Mouse (Mus musculus): ENCODE results near the gene Ankzf1.

Gene Ankzf1

GRCm38 (mm10) chr1:75191622-75192402 is at the start of gene Ankzf1, which contains the start of gene Atg9a:
Gene Ankzf1 (plus strand): TSS chr1:75192151.
Gene Atg9a (minus strand): TSS chr1:75192196.
- peak; percentile 90 for DNase-seq

GRCm38 (mm10) chr1:75142301-75143261 is 49.4 kb upstream of the Ankzf1 start, which contains the start of the genes Cnppd1 and Retreg2:
Gene Cnppd1 (minus strand): TSS chr1:75142711.
Gene Retreg2 (plus strand): TSS chr1:75142778.
- peak; percentile 97 for DNase-seq

- no peak for DNase-seq
Observed at GRCm38 (mm10) chr1:75145589-75145988, 46.4 kb upstream of the Ankzf1 start.

GRCm38 (mm10) chr1:75147411-75148135 is 44.4 kb upstream of the Ankzf1 start:
- DNase-seq, result no peak

- no peak for DNase-seq
Observed at GRCm38 (mm10) chr1:75148727-75149126, 43.2 kb upstream of the Ankzf1 start.

- no peak for DNase-seq
Observed at GRCm38 (mm10) chr1:75155837-75156236, 36.1 kb upstream of the Ankzf1 start.

GRCm38 (mm10) chr1:75158990-75159389 is 33.0 kb upstream of the Ankzf1 start:
- DNase-seq, result no peak

GRCm38 (mm10) chr1:75159540-75160255 is 32.3 kb upstream of the Ankzf1 start:
- DNase-seq, result no peak

GRCm38 (mm10) chr1:75160256-75160617 is 31.7 kb upstream of the Ankzf1 start:
- no peak for DNase-seq

GRCm38 (mm10) chr1:75168093-75168471 is 23.9 kb upstream of the Ankzf1 start:
- DNase-seq, result no peak

- peak; percentile 95 for DNase-seq
Observed at GRCm38 (mm10) chr1:75168472-75169464, 23.2 kb upstream of the Ankzf1 start, which contains the start of gene Zfand2b. Gene Zfand2b (plus strand): TSS chr1:75168646.

GRCm38 (mm10) chr1:75179334-75180104 is 12.4 kb upstream of the Ankzf1 start:
- peak; percentile 56 for DNase-seq

- peak; percentile 93 for DNase-seq
Observed at GRCm38 (mm10) chr1:75180105-75180590, 11.8 kb upstream of the Ankzf1 start, which contains the start of gene Abcb6. Gene Abcb6 (minus strand): TSS chr1:75180392.

GRCm38 (mm10) chr1:75180741-75181140 is 11.2 kb upstream of the Ankzf1 start:
- DNase-seq, result no peak

GRCm38 (mm10) chr1:75181377-75181870 is 10.5 kb upstream of the Ankzf1 start:
- no peak for DNase-seq

- DNase-seq, result no peak
Observed at GRCm38 (mm10) chr1:75182160-75182559, 9.8 kb upstream of the Ankzf1 start.

GRCm38 (mm10) chr1:75185495-75185894 is 6.5 kb upstream of the Ankzf1 start:
- DNase-seq, result no peak

GRCm38 (mm10) chr1:75187126-75187525 is 4.8 kb upstream of the Ankzf1 start:
- no peak for DNase-seq

GRCm38 (mm10) chr1:75187914-75188483 is 4.0 kb upstream of the Ankzf1 start:
- no peak for DNase-seq

Measured in right cerebral cortex, postnatal 14 days (tissue).